Mouse (Mus musculus): ENCODE measurements around the gene Aff1.

DNA sequence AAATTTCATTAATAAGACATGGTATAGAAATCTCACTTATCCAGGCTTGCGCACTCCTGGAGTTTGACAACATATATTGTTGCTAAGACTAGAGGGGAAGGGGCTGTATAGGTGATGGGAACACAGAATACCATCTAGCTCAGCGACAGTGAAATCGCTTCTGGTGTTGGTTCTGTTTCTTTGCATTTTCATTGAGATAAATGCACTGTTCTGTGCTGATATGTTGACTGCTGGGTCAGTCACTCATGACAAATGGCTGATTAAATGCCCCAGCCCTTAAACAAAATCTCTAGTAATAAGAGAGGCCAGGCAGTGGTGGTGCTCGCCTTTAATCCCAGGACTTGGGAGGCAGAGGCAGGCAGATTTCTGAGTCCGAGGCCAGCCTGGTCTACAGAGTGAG is 47.0 kb downstream of the Aff1 start:
- no peak for TF ChIP-seq CTCF (IDR thresholded peaks at IDR 0.05; ENCODE audit: extremely low read depth, insufficient read depth, insufficient read length, insufficient replicate concordance)
- TF ChIP-seq POLR2A (IDR thresholded peaks at IDR 0.05; ENCODE audit: low read depth, low read length): no peak

Measured in spleen, adult 2 months (tissue).